Mouse (Mus musculus) induced T-regulatory cell, adult 2 months (primary cell): ENCODE data around the gene 6430550D23Rik.

Source experiments
- DNase-seq: peaks from one replicate; pipeline ENCODE4 v3.0.0-alpha.2; 2012; ENCODE audit warnings: low read depth

Gene 6430550D23Rik

GRCm38 (mm10) chr2:156007888-156008532 is at the start of gene 6430550D23Rik, which contains the start of gene Ergic3:
TSS of gene 6430550D23Rik (minus strand) at chr2:156007977.
TSS of gene Ergic3 (plus strand) at chr2:156008045.
- peak; percentile 99 for DNase-seq

- no peak for DNase-seq
Observed at GRCm38 (mm10) chr2:156052816-156053215, 45.0 kb upstream of the 6430550D23Rik start, which contains the start of gene Fer1l4. TSS of gene Fer1l4 (minus strand) at chr2:156052947.

- DNase-seq: peak; percentile 67
Observed at GRCm38 (mm10) chr2:156047929-156048328, 40.2 kb upstream of the 6430550D23Rik start.

- no peak for DNase-seq
Observed at GRCm38 (mm10) chr2:156042903-156043302, 35.1 kb upstream of the 6430550D23Rik start.

GRCm38 (mm10) chr2:156039390-156039789 is 31.6 kb upstream of the 6430550D23Rik start:
- no peak for DNase-seq

GRCm38 (mm10) chr2:156025482-156025881 is 17.7 kb upstream of the 6430550D23Rik start:
- DNase-seq: peak; percentile 18

- DNase-seq: no peak
Observed at GRCm38 (mm10) chr2:156021765-156022164, 14.0 kb upstream of the 6430550D23Rik start.

- no peak for DNase-seq
Observed at GRCm38 (mm10) chr2:156021219-156021618, 13.4 kb upstream of the 6430550D23Rik start.

- DNase-seq: no peak
Observed at GRCm38 (mm10) chr2:156018106-156018505, 10.3 kb upstream of the 6430550D23Rik start.

GRCm38 (mm10) chr2:156005393-156005792 is 2.4 kb downstream of the 6430550D23Rik start:
- DNase-seq: peak; percentile 65

- DNase-seq: no peak
Observed at GRCm38 (mm10) chr2:155991863-155992321, 15.9 kb downstream of the 6430550D23Rik start.

GRCm38 (mm10) chr2:155991151-155991550 is 16.6 kb downstream of the 6430550D23Rik start:
- DNase-seq: no peak

GRCm38 (mm10) chr2:155989085-155989484 is 18.7 kb downstream of the 6430550D23Rik start:
- no peak for DNase-seq

GRCm38 (mm10) chr2:155987131-155987530 is 20.6 kb downstream of the 6430550D23Rik start:
- DNase-seq: no peak

GRCm38 (mm10) chr2:155985776-155986175 is 22.0 kb downstream of the 6430550D23Rik start:
- DNase-seq: no peak

GRCm38 (mm10) chr2:155979328-155979991 is 28.3 kb downstream of the 6430550D23Rik start:
- peak; percentile 89 for DNase-seq

- no peak for DNase-seq
Observed at GRCm38 (mm10) chr2:155974087-155974731, 33.6 kb downstream of the 6430550D23Rik start.

GRCm38 (mm10) chr2:155973348-155973747 is 34.4 kb downstream of the 6430550D23Rik start:
- no peak for DNase-seq

GRCm38 (mm10) chr2:155962991-155963390 is 44.8 kb downstream of the 6430550D23Rik start:
- DNase-seq: peak; percentile 48

GRCm38 (mm10) chr2:155961862-155962261 is 45.9 kb downstream of the 6430550D23Rik start:
- DNase-seq: no peak

- no peak for DNase-seq
Observed at GRCm38 (mm10) chr2:155959981-155960380, 47.8 kb downstream of the 6430550D23Rik start.
